ENCODE assay signal across 8 mouse cellular contexts in the genomic region with DNA sequence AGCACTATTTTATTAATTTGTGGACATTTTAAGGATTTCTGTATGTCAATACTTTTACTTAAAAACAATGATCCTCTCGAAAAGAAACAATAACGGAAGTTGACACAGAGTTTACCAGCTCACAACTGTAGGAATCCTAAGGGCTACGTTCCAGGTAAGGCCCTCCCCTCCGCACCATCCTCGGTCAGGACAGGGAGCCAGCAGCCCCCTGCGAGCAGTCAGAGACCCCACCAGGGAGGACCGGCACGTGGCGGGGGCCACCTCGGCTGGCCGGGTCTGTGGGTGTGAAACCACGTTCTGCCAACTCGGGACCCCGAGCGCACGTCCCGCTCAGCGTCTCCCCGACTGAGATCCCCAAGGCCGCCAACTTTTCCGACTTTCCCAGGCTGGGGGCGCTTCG. TPM values are rescaled to one million over a fixed set of nuclear protein-coding genes. Genes with fewer than 3 reads are reported as not detected.
DNase-seq lines count a peak whose midpoint lies in the region; ATAC-seq and TF ChIP-seq lines count a peak whose summit lies in the region.

No protein-coding gene starts in this region.

- H3K9me3 ChIP-seq in ES-E14 (ENCODE audit: control insufficient read depth, insufficient read depth, low read depth, low read length), result no peaks in the 10 kb centered on the region
- H3K9me3 ChIP-seq in heart, embryonic 15.5 days (replicated peaks), result no peaks in the 10 kb centered on the region
- no peaks in the 10 kb centered on the region for H3K9me3 ChIP-seq in midbrain, embryonic 12.5 days

- 0% methylated on average over 21 of the region's 23 CpGs for WGBS in heart, embryonic 15.5 days
- WGBS in midbrain, embryonic 12.5 days, result 2% methylated on average over 21 of the region's 23 CpGs

- no peak overlapping the region for H3K27ac ChIP-seq in ES-E14 (ENCODE audit: insufficient read depth, low read depth, low read length, poor library complexity, severe bottlenecking)
- peak overlapping the region; percentile 81 for H3K27ac ChIP-seq in heart, embryonic 15.5 days
- no peak overlapping the region for H3K27ac ChIP-seq in midbrain, embryonic 12.5 days (replicated peaks)

- H3K4me3 ChIP-seq in ES-E14 (ENCODE audit: insufficient read depth in 1 of 2, low read depth in 1 of 2, low read length in 2 of 2, poor library complexity in 1 of 2, severe bottlenecking in 1 of 2), result peak overlapping the region; percentile 94 to 95
- peak overlapping the region; percentile 75 for H3K4me3 ChIP-seq in heart, embryonic 15.5 days
- H3K4me3 ChIP-seq in midbrain, embryonic 12.5 days, result peak overlapping the region; percentile 78

- ATAC-seq in heart, embryonic 15.5 days (replicated peaks; ENCODE audit: insufficient number of reproducible peaks, insufficient read depth, low FRiP score, low read depth), result peak; percentile 6; the same call in 1 of the 2 replicates
- peak; percentile 13 for ATAC-seq in midbrain, embryonic 12.5 days (ENCODE audit: low FRiP score, low read depth)

- peak overlapping the region; percentile 90 for H3K9ac ChIP-seq in ES-E14 (ENCODE audit: insufficient read depth, low read depth, low read length, poor library complexity, severe bottlenecking)
- H3K9ac ChIP-seq in heart, embryonic 15.5 days, result peak overlapping the region; percentile 79
- H3K9ac ChIP-seq in midbrain, embryonic 12.5 days (replicated peaks), result peak overlapping the region; percentile 80

- in situ Hi-C loops in ES-E14 (cut with MboI; ENCODE audit: low sequenced_read_pairs in 2 of 2, unreplicated experiment in 2 of 2), result no loop called here

- peak overlapping the region; percentile 90 for H3K4me2 ChIP-seq in heart, embryonic 15.5 days
- peak overlapping the region; percentile 95 for H3K4me2 ChIP-seq in midbrain, embryonic 12.5 days (replicated peaks)

- DNase-seq in 416B (ENCODE audit: low read depth) (peak; percentile 32), ES-E14 (ENCODE audit: low read depth, low spot score) (no peak)
- peak; percentile 34 for DNase-seq in embryo, embryonic 11 days
- peak; percentile 2 to 42 for DNase-seq in kidney, postnatal 25 days
- peak; percentile 58 for DNase-seq in testis, postnatal 10 days (ENCODE audit: low spot score)
- DNase-seq in natural killer cell, adult 2 months (ENCODE audit: low spot score in 2 of 2), result no peak

- H3K4me1 ChIP-seq in ES-E14 (ENCODE audit: control insufficient read depth in 2 of 2, insufficient read depth in 2 of 2, low read length in 2 of 2, poor library complexity in 1 of 2), result peaks cover 2 to 6% of the 10 kb centered on the region in 2 experiments; a peak in 2 of 4 replicates
- peaks cover 7% of the 10 kb centered on the region for H3K4me1 ChIP-seq in heart, embryonic 15.5 days (replicated peaks)
- H3K4me1 ChIP-seq in midbrain, embryonic 12.5 days, result peaks cover 8% of the 10 kb centered on the region

- no peaks in the 10 kb centered on the region for H3K27me3 ChIP-seq in heart, embryonic 15.5 days
- H3K27me3 ChIP-seq in midbrain, embryonic 12.5 days, result no peaks in the 10 kb centered on the region

- H3K36me3 ChIP-seq in ES-E14 (ENCODE audit: control insufficient read depth, insufficient read depth, low read length, poor library complexity, severe bottlenecking), result peaks cover 2% of the 10 kb centered on the region; the same call in 1 of the 2 replicates
- H3K36me3 ChIP-seq in heart, embryonic 15.5 days, result 0 out of 2 replicates have a peak, but pooled peaks cover 3% of the 10 kb centered on the region
- H3K36me3 ChIP-seq in midbrain, embryonic 12.5 days, result no peaks in the 10 kb centered on the region

TF ChIP-seq in ES-E14, 5 proteins besides CTCF, POLR2A, EP300 and RAD21:
- no peak for TF ChIP-seq CHD2 (IDR thresholded peaks at IDR 0.05; ENCODE audit: low read depth, low read length)
- no peak for TF ChIP-seq ZNF384 (IDR thresholded peaks at IDR 0.05; ENCODE audit: low read depth, low read length)
- no peak for TF ChIP-seq ZC3H11A (IDR thresholded peaks at IDR 0.05; ENCODE audit: borderline replicate concordance, low read depth, low read length)
- no peak for TF ChIP-seq MAFK (IDR thresholded peaks at IDR 0.05; ENCODE audit: insufficient read depth, low read depth, low read length)
- TF ChIP-seq HCFC1 (IDR thresholded peaks at IDR 0.05; ENCODE audit: borderline replicate concordance, insufficient read depth, low read length), result no peak

RNA-seq across cellular contexts. Expression of a gene that starts 0.6 kb away (rescaled TPM):
- 56.4 and 65.6 TPM in 2 replicates for total RNA-seq in ES-E14 (2012; rRNA removed)
- 21.2 and 28.1 TPM in 2 replicates for polyA plus RNA-seq in heart, embryonic 15.5 days (2015; fragmentation: Nextera tagmentation; extraction: Ambion mirVana)
- polyA plus RNA-seq in midbrain, embryonic 12.5 days (2016; fragmentation: Nextera tagmentation; extraction: Ambion mirVana), result 23.4 and 23.7 TPM in 2 replicates

RNA-seq across cellular contexts. Expression of a gene that starts 17.5 kb away (rescaled TPM):
- 29.7 and 34.7 TPM in 2 replicates for total RNA-seq in ES-E14 (2012; rRNA removed)
- 28.9 and 30.9 TPM in 2 replicates for polyA plus RNA-seq in heart, embryonic 15.5 days (2015; fragmentation: Nextera tagmentation; extraction: Ambion mirVana)
- 31.4 and 33.1 TPM in 2 replicates for polyA plus RNA-seq in midbrain, embryonic 12.5 days (2016; fragmentation: Nextera tagmentation; extraction: Ambion mirVana)

RNA-seq across cellular contexts. Expression of a gene that starts 17.6 kb away (rescaled TPM):
- 1.9 and 2.0 TPM in 2 replicates for total RNA-seq in ES-E14 (2012; rRNA removed)
- polyA plus RNA-seq in heart, embryonic 15.5 days (2015; fragmentation: Nextera tagmentation; extraction: Ambion mirVana), result 2.4 and 4.7 TPM in 2 replicates
- polyA plus RNA-seq in midbrain, embryonic 12.5 days (2016; fragmentation: Nextera tagmentation; extraction: Ambion mirVana), result 4.7 and 7.1 TPM in 2 replicates

RNA-seq across cellular contexts. Expression of a gene that starts 17.7 kb away (rescaled TPM):
- 39.7 and 41.3 TPM in 2 replicates for total RNA-seq in ES-E14 (2012; rRNA removed)
- 5.4 and 7.1 TPM in 2 replicates for polyA plus RNA-seq in heart, embryonic 15.5 days (2015; fragmentation: Nextera tagmentation; extraction: Ambion mirVana)
- polyA plus RNA-seq in midbrain, embryonic 12.5 days (2016; fragmentation: Nextera tagmentation; extraction: Ambion mirVana), result 14.0 and 14.8 TPM in 2 replicates

RNA-seq across cellular contexts. Expression of a gene that starts 18.1 kb away (rescaled TPM):
- 0.45 and 0.95 TPM in 2 replicates for total RNA-seq in ES-E14 (2012; rRNA removed)
- polyA plus RNA-seq in heart, embryonic 15.5 days (2015; fragmentation: Nextera tagmentation; extraction: Ambion mirVana), result 0.94 TPM in 1 of 2 replicates, not detected in the other
- 1.0 and 1.2 TPM in 2 replicates for polyA plus RNA-seq in midbrain, embryonic 12.5 days (2016; fragmentation: Nextera tagmentation; extraction: Ambion mirVana)

Comparison
In these comparisons a context has a peak if more than half of its experiments do, and no peak if none do; other contexts are left out.
1. DNase-seq: peak in 416B (single experiment), embryo, embryonic 11 days (single experiment), kidney, postnatal 25 days (2 of 2) and testis, postnatal 10 days (single experiment); none in ES-E14 (single experiment) and natural killer cell, adult 2 months (0 of 2).
2. Peak in every context shown above with its lines, with median percentiles within 50 percentile points of each other: H3K4me3 ChIP-seq and H3K9ac ChIP-seq.